8 mouse cellular contexts compared by ENCODE assay signal in the genomic region with DNA sequence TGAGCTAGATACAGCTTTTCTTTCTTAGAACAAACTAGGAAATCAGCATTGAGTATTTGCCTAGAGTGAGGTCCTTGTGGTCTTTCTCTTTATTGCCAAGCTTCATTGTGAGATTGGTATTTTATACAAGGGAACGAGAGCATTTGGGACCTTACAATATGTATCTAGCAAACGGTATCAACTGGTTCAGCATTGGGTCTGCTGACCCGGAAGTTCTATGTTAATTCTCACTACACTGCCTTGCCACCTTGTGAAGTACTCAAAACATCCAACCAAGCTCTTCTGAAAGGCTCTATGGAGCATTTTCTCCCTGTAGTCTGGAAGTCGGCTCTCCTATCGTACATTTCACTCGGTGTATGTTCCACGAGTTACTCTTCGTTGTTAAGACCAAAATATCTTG. TPM values are rescaled to one million over a fixed set of nuclear protein-coding genes. Genes with fewer than 3 reads are reported as not detected.
DNase-seq lines count a peak whose midpoint lies in the region; ATAC-seq and TF ChIP-seq lines count a peak whose summit lies in the region.
"Had no signal": no experiment of that assay in that cellular context is flagged by ENCODE, and none has a peak within 500 bp of the region (broad histone marks: within the 10 kb centered on the region; RNA-seq: fewer than 3 reads in every experiment).

No protein-coding gene starts in this region.

- H3K27ac ChIP-seq in lung, embryonic 16.5 days (ENCODE audit: low read length) = no peak overlapping the region
- no peak overlapping the region for H3K27ac ChIP-seq in forebrain, embryonic 13.5 days
- H3K27ac ChIP-seq in limb, embryonic 14.5 days (replicated peaks; ENCODE audit: low read depth, low read length) = no peak overlapping the region
- H3K27ac ChIP-seq in stomach, embryonic 16.5 days (ENCODE audit: low read length) = no peak overlapping the region

- DNase-seq in lung, postnatal 25 days (ENCODE audit: low spot score) = no peak
- no peak for DNase-seq in limb, embryonic 14.5 days (ENCODE audit: low spot score)
- no peak for DNase-seq in thymus, postnatal 4 days
- DNase-seq: layer of hippocampus, postnatal 36 days had no signal

- no peaks in the 10 kb centered on the region for H3K27me3 ChIP-seq in lung, embryonic 16.5 days (ENCODE audit: control insufficient read depth, insufficient read depth, low read depth, low read length)
- 0 out of 2 replicates have a peak, but pooled peaks cover 4% of the 10 kb centered on the region for H3K27me3 ChIP-seq in forebrain, embryonic 13.5 days
- H3K27me3 ChIP-seq in limb, embryonic 14.5 days (ENCODE audit: control insufficient read depth, insufficient read depth, low read length) = no peaks in the 10 kb centered on the region
- H3K27me3 ChIP-seq in stomach, embryonic 16.5 days (ENCODE audit: control insufficient read depth, insufficient read depth, low read length) = no peaks in the 10 kb centered on the region

- 91% methylated on average over 8 of the region's 8 CpGs for WGBS in lung, embryonic 16.5 days
- WGBS in forebrain, embryonic 13.5 days = 96% methylated on average over 8 of the region's 8 CpGs
- 95% methylated on average over 8 of the region's 8 CpGs for WGBS in limb, embryonic 14.5 days
- WGBS in stomach, embryonic 16.5 days = 92% methylated on average over 8 of the region's 8 CpGs

- TF ChIP-seq POLR2A in limb, embryonic 14.5 days (IDR thresholded peaks at IDR 0.05; ENCODE audit: borderline replicate concordance, extremely low read depth, insufficient read depth, insufficient read length) = no peak

- H3K4me2 ChIP-seq in lung, embryonic 16.5 days (ENCODE audit: low read depth, low read length) = peak overlapping the region; percentile 95
- peak overlapping the region; percentile 91 for H3K4me2 ChIP-seq in forebrain, embryonic 13.5 days
- peak overlapping the region; percentile 75 for H3K4me2 ChIP-seq in limb, embryonic 14.5 days (replicated peaks; ENCODE audit: low read depth, low read length, severe bottlenecking)
- H3K4me2 ChIP-seq in stomach, embryonic 16.5 days (ENCODE audit: low read depth, low read length) = peak overlapping the region; percentile 84

- no peaks in the 10 kb centered on the region for H3K9me3 ChIP-seq in lung, embryonic 16.5 days (ENCODE audit: control insufficient read depth, low read length)
- no peaks in the 10 kb centered on the region for H3K9me3 ChIP-seq in forebrain, embryonic 13.5 days (replicated peaks)
- no peaks in the 10 kb centered on the region for H3K9me3 ChIP-seq in limb, embryonic 14.5 days (ENCODE audit: control insufficient read depth, low read length)
- no peaks in the 10 kb centered on the region for H3K9me3 ChIP-seq in stomach, embryonic 16.5 days (replicated peaks; ENCODE audit: control insufficient read depth, low read length)

- peak overlapping the region; percentile 83 for H3K4me3 ChIP-seq in lung, embryonic 16.5 days (ENCODE audit: low read length)
- H3K4me3 ChIP-seq in forebrain, embryonic 13.5 days = peak overlapping the region; percentile 82
- peak overlapping the region; percentile 64 for H3K4me3 ChIP-seq in limb, embryonic 14.5 days (replicated peaks; ENCODE audit: low read length)
- peak overlapping the region; percentile 59 for H3K4me3 ChIP-seq in stomach, embryonic 16.5 days (replicated peaks; ENCODE audit: low read length)

- ATAC-seq in lung, embryonic 16.5 days (ENCODE audit: low read depth) = no peak
- ATAC-seq in forebrain, embryonic 13.5 days = no peak
- no peak for ATAC-seq in limb, embryonic 14.5 days (ENCODE audit: low FRiP score, low read depth)
- ATAC-seq in stomach, embryonic 16.5 days (ENCODE audit: insufficient read depth, low FRiP score) = no peak
- ATAC-seq in granulocyte monocyte progenitor cell, adult 5-6 weeks (replicated peaks; ENCODE audit: poor library complexity, severe bottlenecking) = no peak

- H3K9ac ChIP-seq in lung, embryonic 16.5 days (ENCODE audit: low read length) = peak overlapping the region; percentile 77; the same call in 1 of the 2 replicates
- peak overlapping the region; percentile 78; the same call in 1 of the 2 replicates for H3K9ac ChIP-seq in forebrain, embryonic 13.5 days
- no peak overlapping the region for H3K9ac ChIP-seq in limb, embryonic 14.5 days (ENCODE audit: low read depth, low read length, severe bottlenecking)
- H3K9ac ChIP-seq in stomach, embryonic 16.5 days (ENCODE audit: low read length) = 0 out of 2 replicates have a peak overlapping the region, but pooled peaks have one; percentile 72

- peaks cover 3% of the 10 kb centered on the region for H3K4me1 ChIP-seq in lung, embryonic 16.5 days (replicated peaks; ENCODE audit: control insufficient read depth, insufficient read depth, low read length)
- H3K4me1 ChIP-seq in forebrain, embryonic 13.5 days = peaks cover 8% of the 10 kb centered on the region
- H3K4me1 ChIP-seq in limb, embryonic 14.5 days (ENCODE audit: control insufficient read depth, insufficient read depth, low read length) = 0 out of 2 replicates have a peak, but pooled peaks cover 5% of the 10 kb centered on the region
- H3K4me1 ChIP-seq in stomach, embryonic 16.5 days (ENCODE audit: control insufficient read depth, insufficient read depth, low read length) = peaks cover 7% of the 10 kb centered on the region

- H3K36me3 ChIP-seq in lung, embryonic 16.5 days (ENCODE audit: control insufficient read depth, insufficient read depth, low read length) = no peaks in the 10 kb centered on the region
- H3K36me3 ChIP-seq in forebrain, embryonic 13.5 days (ENCODE audit: poor library complexity, severe bottlenecking) = no peaks in the 10 kb centered on the region
- no peaks in the 10 kb centered on the region for H3K36me3 ChIP-seq in limb, embryonic 14.5 days (ENCODE audit: control insufficient read depth, insufficient read depth, low read length)
- no peaks in the 10 kb centered on the region for H3K36me3 ChIP-seq in stomach, embryonic 16.5 days (ENCODE audit: control insufficient read depth, insufficient read depth, low read length)

RNA-seq across cellular contexts. Expression of a gene that starts 1.9 kb away (rescaled TPM):
- polyA plus RNA-seq in lung, embryonic 16.5 days (2015; fragmentation: Nextera tagmentation; extraction: Ambion mirVana) = 5.9 and 7.5 TPM in 2 replicates
- polyA plus RNA-seq in forebrain, embryonic 13.5 days (2015; fragmentation: Nextera tagmentation; extraction: Ambion mirVana) = 15.1 and 17.1 TPM in 2 replicates
- polyA plus RNA-seq in limb, embryonic 14.5 days (2012; rRNA removed) = 7.4 and 8.6 TPM in 2 replicates
- polyA plus RNA-seq in limb, embryonic 14.5 days (2014; fragmentation: Nextera tagmentation; extraction: Ambion mirVana) = 9.7 and 11.8 TPM in 2 replicates
- polyA plus RNA-seq in stomach, embryonic 16.5 days (2015; fragmentation: Nextera tagmentation; extraction: Ambion mirVana) = 4.8 and 6.0 TPM in 2 replicates
- 5.5 and 9.7 TPM in 2 replicates for total RNA-seq in granulocyte monocyte progenitor cell, adult 5-6 weeks (2014; fragmentation: Nextera tagmentation)
- total RNA-seq in granulocyte monocyte progenitor cell, adult 5-6 weeks (2017) = 5.6 and 11.0 TPM in 2 replicates

RNA-seq across cellular contexts. Expression of a gene that starts 22.8 kb away (rescaled TPM):
- 132 TPM in 2 replicates for polyA plus RNA-seq in lung, embryonic 16.5 days (2015; fragmentation: Nextera tagmentation; extraction: Ambion mirVana)
- 185 and 192 TPM in 2 replicates for polyA plus RNA-seq in forebrain, embryonic 13.5 days (2015; fragmentation: Nextera tagmentation; extraction: Ambion mirVana)
- polyA plus RNA-seq in limb, embryonic 14.5 days (2012; rRNA removed) = 67.2 and 85.1 TPM in 2 replicates
- 148 and 172 TPM in 2 replicates for polyA plus RNA-seq in limb, embryonic 14.5 days (2014; fragmentation: Nextera tagmentation; extraction: Ambion mirVana)
- 86.2 and 92.3 TPM in 2 replicates for polyA plus RNA-seq in stomach, embryonic 16.5 days (2015; fragmentation: Nextera tagmentation; extraction: Ambion mirVana)
- 24.8 and 34.6 TPM in 2 replicates for total RNA-seq in granulocyte monocyte progenitor cell, adult 5-6 weeks (2014; fragmentation: Nextera tagmentation)
- total RNA-seq in granulocyte monocyte progenitor cell, adult 5-6 weeks (2017) = 21.2 and 25.3 TPM in 2 replicates

RNA-seq across cellular contexts. Expression of a gene that starts 36.4 kb away (rescaled TPM):
- polyA plus RNA-seq in lung, embryonic 16.5 days (2015; fragmentation: Nextera tagmentation; extraction: Ambion mirVana) = 702 and 720 TPM in 2 replicates
- polyA plus RNA-seq in forebrain, embryonic 13.5 days (2015; fragmentation: Nextera tagmentation; extraction: Ambion mirVana) = 514 and 545 TPM in 2 replicates
- 385 and 486 TPM in 2 replicates for polyA plus RNA-seq in limb, embryonic 14.5 days (2012; rRNA removed)
- 609 and 633 TPM in 2 replicates for polyA plus RNA-seq in limb, embryonic 14.5 days (2014; fragmentation: Nextera tagmentation; extraction: Ambion mirVana)
- 688 and 741 TPM in 2 replicates for polyA plus RNA-seq in stomach, embryonic 16.5 days (2015; fragmentation: Nextera tagmentation; extraction: Ambion mirVana)
- total RNA-seq in granulocyte monocyte progenitor cell, adult 5-6 weeks (2014; fragmentation: Nextera tagmentation) = 691 and 695 TPM in 2 replicates
- total RNA-seq in granulocyte monocyte progenitor cell, adult 5-6 weeks (2017) = 1,315 and 1,367 TPM in 2 replicates
